Mouse (Mus musculus) erythroblast, adult 5-6 weeks (primary cell): ENCODE results near the gene Hoxd4. TPM values are rescaled to one million over a fixed set of nuclear protein-coding genes. Genes with fewer than 3 reads are reported as not detected.

Source experiments
- ATAC-seq: replicated peaks from 2 replicates; pipeline ENCODE4 v1.8.0; 2016; ENCODE audit warnings: moderate number of reproducible peaks, mild to moderate bottlenecking, moderate TSS enrichment, inconsistent platforms; ENCODE audit not compliant: poor library complexity, low FRiP score, severe bottlenecking
- total RNA-seq, 2 experiments: library from RNA; stranded (forward) in 1 of 2; stranded (reverse) in 1 of 2; fragments of 150-400 nt in 1 of 2; fragments of 200-764, 138-1000 nt in 1 of 2; gene quantifications; 2 replicates each; pipeline versions ENCODE4 v1.2.3 to v1.2.4; 2015 to 2017; ENCODE audit warnings: low replicate concordance in 2 of 2

The Hoxd4 gene
- total RNA-seq, 2 experiments from 2014 or later = not detected

GRCm38 (mm10) chr2:74677106-74677505, 34.6 kb upstream of the Hoxd4 start:
- ATAC-seq = no peak

GRCm38 (mm10) chr2:74678891-74679595, 32.7 kb upstream of the Hoxd4 start, which contains the start of gene Hoxd11:
Hoxd11 (plus strand) TSS chr2:74679557.
- no peak for ATAC-seq

GRCm38 (mm10) chr2:74679596-74679971, 32.1 kb upstream of the Hoxd4 start:
- ATAC-seq = no peak

GRCm38 (mm10) chr2:74679980-74680379, 31.7 kb upstream of the Hoxd4 start:
- no peak for ATAC-seq

GRCm38 (mm10) chr2:74680561-74681398, 30.9 kb upstream of the Hoxd4 start:
- ATAC-seq = no peak

GRCm38 (mm10) chr2:74681594-74682531, 29.9 kb upstream of the Hoxd4 start:
- no peak for ATAC-seq

GRCm38 (mm10) chr2:74682796-74683195, 28.9 kb upstream of the Hoxd4 start:
- no peak for ATAC-seq

- no peak for ATAC-seq
Measured at GRCm38 (mm10) chr2:74683471-74683951, 28.2 kb upstream of the Hoxd4 start.

GRCm38 (mm10) chr2:74684106-74684505, 27.6 kb upstream of the Hoxd4 start:
- no peak for ATAC-seq

GRCm38 (mm10) chr2:74685059-74685603, 26.6 kb upstream of the Hoxd4 start:
- no peak for ATAC-seq

GRCm38 (mm10) chr2:74686301-74686987, 25.3 kb upstream of the Hoxd4 start:
- ATAC-seq = no peak

GRCm38 (mm10) chr2:74686988-74687697, 24.6 kb upstream of the Hoxd4 start:
- ATAC-seq = no peak

- ATAC-seq = no peak
Measured at GRCm38 (mm10) chr2:74687698-74688555, 23.8 kb upstream of the Hoxd4 start.

- ATAC-seq = no peak
Measured at GRCm38 (mm10) chr2:74688795-74689573, 22.7 kb upstream of the Hoxd4 start.

GRCm38 (mm10) chr2:74689574-74690337, 22.0 kb upstream of the Hoxd4 start:
- ATAC-seq = no peak

GRCm38 (mm10) chr2:74690338-74690716, 21.4 kb upstream of the Hoxd4 start:
- ATAC-seq = no peak
